Mouse (Mus musculus) bone marrow, adult 2 months (tissue): ENCODE measurements around the gene Zfp503.
A peak's percentile ranks its signal among the peaks of the same experiment; 100 is the strongest.

Source experiments
- CTCF ChIP-seq: fragments of 200-500 bp; IDR thresholded peaks from 2 replicates; pipeline ENCODE4 v1.5.1; 2011; ENCODE audit warnings: low read length, control low read depth; ENCODE audit not compliant: control insufficient read depth, insufficient read depth
- POLR2A ChIP-seq: fragments of 200-500 bp; IDR thresholded peaks from 2 replicates; pipeline ENCODE4 v1.6.1; 2011; ENCODE audit warnings: low read depth, mild to moderate bottlenecking, control low read depth, low read length, borderline replicate concordance; ENCODE audit not compliant: control insufficient read depth

DNA sequence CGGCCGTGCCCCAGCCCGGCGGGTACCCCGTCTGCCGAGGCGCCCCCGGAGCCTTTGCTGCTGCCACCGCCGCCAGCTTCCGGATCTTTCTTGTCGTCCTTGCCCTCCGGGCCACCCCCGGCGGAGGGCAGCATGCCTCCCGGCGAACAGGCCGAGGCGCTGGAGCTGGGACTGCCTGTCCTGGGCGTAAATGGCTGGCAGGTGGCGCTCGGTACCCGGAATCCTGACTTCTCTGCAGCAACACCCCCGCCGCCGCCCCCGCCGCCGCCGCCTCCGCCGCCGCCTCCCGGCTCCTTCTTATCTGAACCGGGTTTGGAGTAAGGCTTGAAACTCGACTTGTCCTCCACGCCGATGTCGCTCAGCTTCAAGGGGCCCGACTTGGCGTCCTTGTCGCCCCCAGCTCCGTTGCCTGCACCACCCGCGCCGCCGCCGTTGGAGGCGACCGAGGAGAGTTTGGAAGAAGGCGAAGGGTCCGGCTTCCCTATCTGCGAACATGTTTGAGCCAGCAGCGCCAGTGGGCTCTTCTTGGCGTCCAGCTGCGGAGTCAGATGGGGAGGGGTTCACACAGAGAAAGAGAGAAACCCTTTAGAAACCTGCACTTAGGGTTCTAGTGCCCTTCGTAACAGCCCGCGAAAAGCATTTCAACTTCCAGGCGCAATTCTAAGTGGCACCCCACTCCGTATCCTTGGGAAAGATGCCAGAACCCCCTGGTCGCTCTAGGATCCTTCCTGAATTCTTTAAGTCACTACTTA lies 3.2 kb downstream of the Zfp503 start:
- peak; percentile 48 for TF ChIP-seq CTCF
- TF ChIP-seq POLR2A, result no peak
